ENCODE assay signal across 11 mouse cellular contexts in genomic region chr4:32219428-32220128, GRCm38 (mm10). TPM values are rescaled to one million over a fixed set of nuclear protein-coding genes. Genes with fewer than 3 reads are reported as not detected.
DNase-seq lines count a peak whose midpoint lies in the region; ATAC-seq and TF ChIP-seq lines count a peak whose summit lies in the region.
"Had no signal": no experiment of that assay in that cellular context is flagged by ENCODE, and none has a peak within 500 bp of the region (broad histone marks: within the 10 kb centered on the region; RNA-seq: fewer than 3 reads in every experiment).

No protein-coding gene starts in this region.

- no peak for TF ChIP-seq CTCF in hindbrain, postnatal 0 days (IDR thresholded peaks at IDR 0.05; ENCODE audit: low read depth)
- no peak for TF ChIP-seq CTCF in spleen, adult 2 months (IDR thresholded peaks at IDR 0.05; ENCODE audit: extremely low read depth, insufficient read depth, insufficient read length, insufficient replicate concordance)
- no peak for TF ChIP-seq CTCF in embryonic fibroblast, embryonic 13.5 days (IDR thresholded peaks at IDR 0.05; ENCODE audit: borderline replicate concordance, insufficient read depth, low read length)

- H3K4me1 ChIP-seq in hindbrain, embryonic 10.5 days (replicated peaks), result peaks cover 17% of the 10 kb centered on the region
- no peaks in the 10 kb centered on the region; the same call in none of the 2 replicates for H3K4me1 ChIP-seq in hindbrain, postnatal 0 days (ENCODE audit: insufficient read depth, low read length)
- peaks cover 33% of the 10 kb centered on the region for H3K4me1 ChIP-seq in spleen, adult 2 months (ENCODE audit: control insufficient read depth, insufficient read depth, insufficient read length)
- peaks cover 12% of the 10 kb centered on the region for H3K4me1 ChIP-seq in embryonic fibroblast, embryonic 13.5 days (ENCODE audit: control insufficient read depth, insufficient read depth, low read length)

- no peak overlapping the region for H3K27ac ChIP-seq in hindbrain, embryonic 10.5 days
- H3K27ac ChIP-seq in hindbrain, postnatal 0 days, result no peak overlapping the region
- peak overlapping the region; percentile 95 for H3K27ac ChIP-seq in spleen, adult 2 months (ENCODE audit: insufficient read depth, low read length)
- 0 out of 2 replicates have a peak overlapping the region, but pooled peaks have one; percentile 82 for H3K27ac ChIP-seq in embryonic fibroblast, embryonic 13.5 days (ENCODE audit: insufficient read depth, low read length)

- H3K9me3 ChIP-seq in hindbrain, embryonic 10.5 days, result no peaks in the 10 kb centered on the region
- no peaks in the 10 kb centered on the region for H3K9me3 ChIP-seq in hindbrain, postnatal 0 days (ENCODE audit: low read length)

- no peak overlapping the region for H3K4me2 ChIP-seq in hindbrain, postnatal 0 days (ENCODE audit: low read depth, low read length)

- H3K27me3 ChIP-seq in hindbrain, embryonic 10.5 days (ENCODE audit: insufficient read depth, poor library complexity, severe bottlenecking), result 0 out of 2 replicates have a peak, but pooled peaks cover 5% of the 10 kb centered on the region
- no peaks in the 10 kb centered on the region for H3K27me3 ChIP-seq in hindbrain, postnatal 0 days (ENCODE audit: insufficient read depth, low read length)
- H3K27me3 ChIP-seq in spleen, adult 2 months (ENCODE audit: control insufficient read depth, insufficient read depth, low read length), result no peaks in the 10 kb centered on the region

- no peak overlapping the region for H3K4me3 ChIP-seq in hindbrain, embryonic 10.5 days
- H3K4me3 ChIP-seq in hindbrain, postnatal 0 days (ENCODE audit: low read length), result no peak overlapping the region
- H3K4me3 ChIP-seq in spleen, adult 2 months (ENCODE audit: extremely low read depth, insufficient read depth, insufficient read length), result no peak overlapping the region
- H3K4me3 ChIP-seq in embryonic fibroblast, embryonic 13.5 days (ENCODE audit: insufficient read depth, low read length), result no peak overlapping the region

- no peaks in the 10 kb centered on the region for H3K36me3 ChIP-seq in hindbrain, embryonic 10.5 days
- H3K36me3 ChIP-seq in hindbrain, postnatal 0 days (ENCODE audit: insufficient read depth, low read length), result no peaks in the 10 kb centered on the region
- H3K36me3 ChIP-seq in spleen, adult 2 months (ENCODE audit: control insufficient read depth, insufficient read depth, low read length), result no peaks in the 10 kb centered on the region

- no peak for ATAC-seq in hindbrain, postnatal 0 days
- peak; percentile 66 for ATAC-seq in neutrophil, adult 5-6 weeks (ENCODE audit: extremely low read depth, insufficient number of reproducible peaks, low FRiP score, poor library complexity, severe bottlenecking)
- ATAC-seq: lung, postnatal 0 days had no signal

- peak; percentile 8 for DNase-seq in hindbrain, embryonic 10.5 days (ENCODE audit: low spot score)
- no peak for DNase-seq in hindbrain, postnatal 0 days (ENCODE audit: low spot score)
- peak; percentile 57 for DNase-seq in spleen, adult 2 months (ENCODE audit: low read depth in 1 of 2, low spot score in 2 of 2)
- DNase-seq in spleen, postnatal 14 days (ENCODE audit: low spot score in 2 of 2), result no peak
- DNase-seq in thymus, postnatal 14 days, result no peak
- no peak for DNase-seq in thymus, postnatal 10 days (ENCODE audit: low spot score in 2 of 2)
- DNase-seq: cerebellum, adult 9-10 months; kidney, postnatal 14 days had no signal

- no peak for TF ChIP-seq POLR2A in spleen, adult 2 months (IDR thresholded peaks at IDR 0.05; ENCODE audit: low read depth, low read length)
- no peak for TF ChIP-seq POLR2A in embryonic fibroblast, embryonic 13.5 days (IDR thresholded peaks at IDR 0.05; ENCODE audit: low read depth, low read length)

- H3K9ac ChIP-seq in hindbrain, postnatal 0 days (replicated peaks; ENCODE audit: low read length), result no peak overlapping the region

- 49% methylated on average over 10 of the region's 10 CpGs for WGBS in hindbrain, embryonic 10.5 days
- WGBS in hindbrain, postnatal 0 days, result 40% methylated on average over 10 of the region's 10 CpGs
- WGBS in spleen, adult 2 months, result 46% methylated on average over 10 of the region's 10 CpGs

RNA-seq across cellular contexts. Expression of gene Bach2, which starts 19.0 kb away (rescaled TPM):
- polyA plus RNA-seq in hindbrain, embryonic 10.5 days (2016; fragmentation: Nextera tagmentation; extraction: Ambion mirVana), result 9.5 and 13.4 TPM in 2 replicates
- 11.7 and 13.9 TPM in 2 replicates for total RNA-seq in hindbrain, postnatal 0 days (2014; rRNA removed)
- polyA plus RNA-seq in hindbrain, postnatal 0 days (2015; fragmentation: Nextera tagmentation; extraction: Ambion mirVana), result 12.6 and 14.7 TPM in 2 replicates
- 14.1 and 16.5 TPM in 2 replicates for polyA plus RNA-seq in spleen, adult 2 months (2012; rRNA removed)
- polyA plus RNA-seq in embryonic fibroblast, embryonic 13.5 days (2011; ENCODE audit: insufficient read length, low read depth, missing spikeins), result 6.7 TPM in 2 replicates
- 79.4 and 98.9 TPM in 2 replicates for total RNA-seq in neutrophil, adult 5-6 weeks (2017)

Comparison
In these comparisons a context has a peak if more than half of its experiments do, and no peak if none do; other contexts are left out.
1. DNase-seq: peak in hindbrain, embryonic 10.5 days (single experiment) and spleen, adult 2 months (2 of 2); none in hindbrain, postnatal 0 days (single experiment), spleen, postnatal 14 days (0 of 2), thymus, postnatal 14 days (single experiment) and thymus, postnatal 10 days (0 of 2).
2. H3K27ac ChIP-seq: peak in spleen, adult 2 months (single experiment) and embryonic fibroblast, embryonic 13.5 days (single experiment); none in hindbrain, embryonic 10.5 days (single experiment) and hindbrain, postnatal 0 days (single experiment).